Mouse (Mus musculus) limb, embryonic 15.5 days (tissue): ENCODE measurements around the gene Slf2. TPM values are rescaled to one million over a fixed set of nuclear protein-coding genes. Genes with fewer than 3 reads are reported as not detected.

Source experiments
- ATAC-seq: fragments of 200-750 bp; cut with Nextera tagmentation; 2 replicates; pipeline ENCODE4 v1.8.0; 2017; ENCODE audit warnings: low read depth, moderate TSS enrichment; ENCODE audit not compliant: insufficient number of reproducible peaks, low FRiP score, low TSS enrichment
- H3K27ac ChIP-seq: fragments of 300-500 bp; sonication (generic); 2 replicates; pipeline ENCODE4 v1.5.1; 2015; ENCODE audit warnings: moderate library complexity, mild to moderate bottlenecking, inconsistent platforms
- H3K27me3 ChIP-seq: fragments of 300-500 bp; sonication (generic); 2 replicates; pipeline ENCODE4 v1.6.1; 2015; ENCODE audit warnings: inconsistent platforms
- H3K36me3 ChIP-seq: fragments of 300-500 bp; sonication (generic); 2 replicates; pipeline ENCODE4 v1.6.1; 2015; ENCODE audit warnings: inconsistent platforms
- H3K4me1 ChIP-seq: fragments of 300-500 bp; sonication (generic); 2 replicates; pipeline ENCODE4 v1.6.1; 2015; ENCODE audit warnings: inconsistent platforms
- H3K4me2 ChIP-seq: fragments of 300-500 bp; sonication (generic); 2 replicates; pipeline ENCODE4 v1.6.1; 2015; ENCODE audit warnings: mild to moderate bottlenecking, inconsistent platforms
- H3K4me3 ChIP-seq: fragments of 300-500 bp; sonication (generic); 2 replicates; pipeline ENCODE4 v1.5.1; 2015; ENCODE audit warnings: mild to moderate bottlenecking, inconsistent platforms
- H3K9ac ChIP-seq: fragments of 300-500 bp; sonication (generic); 2 replicates; pipeline ENCODE4 v1.6.1; 2015; ENCODE audit warnings: inconsistent platforms
- H3K9me3 ChIP-seq: fragments of 300-500 bp; sonication (generic); 2 replicates; pipeline ENCODE4 v1.6.1; 2016; ENCODE audit warnings: inconsistent platforms
- WGBS: fragments of 180-500 bp; shearing (Covaris S2); methylation state at CpG from one replicate; pipeline ENCODE4 v1.1.7; 2015; 5-methylcytosine and 5-hydroxymethylcytosine counted together
- polyA plus RNA-seq: library from polyadenylated mRNA; unstranded; fragments of >200 nt; fragmentation: Nextera tagmentation; extraction: Ambion mirVana; gene quantifications from 2 replicates; pipeline ENCODE4 v1.2.1, GENCODE M21; 2015

Slf2 gene
- polyA plus RNA-seq = 29.1 and 29.2 TPM in 2 replicates

DNA sequence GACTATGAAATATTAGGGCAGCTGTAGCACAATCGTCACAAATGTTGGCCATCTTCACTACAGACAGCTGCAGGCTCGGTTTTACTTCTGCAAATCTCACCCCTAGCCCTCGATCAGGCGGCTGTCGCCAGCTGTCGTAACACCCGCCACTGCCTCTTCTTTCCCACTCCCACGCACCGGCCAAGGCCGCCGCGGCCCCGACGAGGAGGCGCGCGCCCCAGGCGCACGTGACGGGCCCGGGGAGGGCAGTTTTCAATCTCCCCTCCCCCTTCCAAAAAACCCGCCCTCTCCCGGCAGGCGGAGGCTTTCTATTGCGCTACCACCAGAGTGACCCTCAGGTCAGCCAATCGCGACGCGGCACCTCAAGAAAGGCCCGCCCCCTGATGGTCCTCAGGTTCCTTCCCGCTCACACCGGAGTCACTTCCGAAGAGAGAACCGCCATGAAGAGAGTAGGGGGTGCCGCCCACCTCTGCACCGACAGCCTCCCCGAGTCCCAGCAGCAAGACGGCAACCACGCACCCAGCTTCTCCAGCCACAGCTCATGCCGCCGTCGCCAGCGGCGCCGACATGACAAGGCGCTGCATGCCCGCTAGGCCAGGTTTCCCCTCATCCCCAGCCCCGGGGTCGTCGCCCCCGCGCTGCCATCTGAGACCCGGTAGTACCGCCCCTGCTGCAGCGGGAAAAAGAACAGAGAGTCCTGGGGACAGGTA lies at the start of gene Slf2:
TSS of gene Slf2 (plus strand) at position 408 of the 710 bp plus-strand sequence.
- H3K4me1 ChIP-seq = peaks cover 26% of the 10 kb centered on the region
- ATAC-seq = peak; percentile 98
- H3K36me3 ChIP-seq = peaks cover 11% of the 10 kb centered on the region

DNA sequence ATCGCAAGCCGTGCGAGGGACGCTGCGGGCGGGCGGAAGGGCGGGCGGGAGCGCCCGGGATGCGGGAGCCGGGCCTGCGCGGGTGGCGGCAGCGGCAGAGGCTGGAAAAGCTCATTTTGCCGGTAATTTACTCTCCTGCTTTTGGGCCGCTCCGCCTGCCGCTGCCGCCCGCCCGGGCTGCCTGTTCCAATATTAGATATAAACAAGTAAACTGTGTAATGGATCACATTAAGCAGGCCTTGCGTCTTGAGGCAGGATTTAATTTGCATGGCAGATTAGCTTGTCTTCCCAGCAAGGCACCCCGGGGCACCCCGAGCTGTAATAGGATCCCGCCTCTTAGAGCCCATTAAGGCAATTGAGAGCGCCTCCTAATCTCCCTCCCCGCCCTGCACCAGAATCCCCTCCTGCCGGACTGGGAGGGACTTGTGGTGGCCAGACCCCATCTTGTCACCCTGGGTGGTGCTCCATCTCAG lies 48.4 kb upstream of the Slf2 start:
- peaks cover 5% of the 10 kb centered on the region; the same call in 1 of the 2 replicates for H3K4me1 ChIP-seq
- H3K9me3 ChIP-seq = no peaks in the 10 kb centered on the region
- no peak overlapping the region for H3K9ac ChIP-seq
- no peak for ATAC-seq
- no peak overlapping the region for H3K27ac ChIP-seq
- H3K4me3 ChIP-seq = peak overlapping the region; percentile 34
- H3K27me3 ChIP-seq = peaks cover 59% of the 10 kb centered on the region
- 2% methylated on average over 31 of the region's 31 CpGs for WGBS
- H3K36me3 ChIP-seq = no peaks in the 10 kb centered on the region
- H3K4me2 ChIP-seq = peak overlapping the region; percentile 52

More for the DNA sequence above, at the start of gene Slf2:
- peak within 1 kb of the TSS; percentile 76 for H3K9ac ChIP-seq
- peak within 1 kb of the TSS; percentile 63 for H3K4me2 ChIP-seq
- no peaks in the 10 kb centered on the region for H3K27me3 ChIP-seq
- H3K27ac ChIP-seq = peak within 1 kb of the TSS; percentile 84
- under 1% methylated on average over 52 of the region's 55 CpGs for WGBS
- H3K4me3 ChIP-seq = peak within 1 kb of the TSS; percentile 72
- no peaks in the 10 kb centered on the region for H3K9me3 ChIP-seq

DNA sequence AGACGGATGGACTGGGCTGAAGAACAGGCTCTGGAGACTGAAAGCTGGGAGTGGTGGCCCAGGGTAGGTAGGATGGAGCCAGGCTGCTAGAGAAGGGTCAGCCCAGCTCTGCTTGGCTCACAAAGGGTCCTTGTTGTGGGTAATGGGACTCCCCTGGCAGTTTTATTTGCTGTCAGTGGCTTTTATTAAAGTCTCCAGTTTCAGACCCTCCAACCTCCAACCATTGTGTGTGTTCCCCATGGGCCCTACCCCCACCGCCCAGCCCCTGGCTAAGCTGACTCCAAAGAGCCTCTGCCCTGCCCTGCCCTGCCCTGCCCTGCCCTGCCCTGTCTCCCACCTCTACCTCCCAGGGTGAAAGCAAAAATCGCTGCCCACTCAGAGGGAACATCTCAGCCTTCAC lies 46.6 kb upstream of the Slf2 start:
- Histone ChIP-seq H3K27me3 (peaks cover 69% of the 10 kb centered on the region), H3K9ac (no peak overlapping the region), H3K4me2 (no peak overlapping the region), H3K36me3 (no peaks in the 10 kb centered on the region), H3K27ac (no peak overlapping the region), H3K4me3 (no peak overlapping the region), H3K9me3 (no peaks in the 10 kb centered on the region), H3K4me1 (peaks cover 5% of the 10 kb centered on the region; the same call in 1 of the 2 replicates)
- 30% methylated on average over 3 of the region's 3 CpGs for WGBS
- no peak for ATAC-seq

DNA sequence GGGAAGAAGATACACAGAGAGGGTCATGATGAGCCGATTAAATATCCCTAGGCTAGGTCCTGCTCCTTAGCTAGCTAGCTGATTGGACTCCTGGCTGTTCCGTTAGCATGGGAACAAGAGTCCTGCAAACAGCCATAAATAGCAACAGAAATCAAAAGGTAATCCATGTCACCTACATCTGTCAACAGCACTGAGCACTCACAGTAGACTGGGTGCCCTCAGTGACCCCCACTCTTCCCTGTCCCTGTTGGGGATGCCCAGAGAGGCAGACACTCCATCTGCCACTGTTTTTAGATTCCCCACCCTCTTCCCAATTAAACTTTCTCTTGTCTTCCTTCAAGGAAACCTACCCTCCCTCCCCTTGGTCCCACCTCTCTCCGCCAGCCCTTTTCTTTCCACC lies 44.5 kb upstream of the Slf2 start:
- Histone ChIP-seq H3K4me3 (no peak overlapping the region), H3K4me1 (peaks cover 5% of the 10 kb centered on the region; the same call in 1 of the 2 replicates), H3K27ac (no peak overlapping the region), H3K9ac (no peak overlapping the region), H3K36me3 (no peaks in the 10 kb centered on the region), H3K27me3 (peaks cover 67% of the 10 kb centered on the region), H3K4me2 (no peak overlapping the region), H3K9me3 (no peaks in the 10 kb centered on the region)
- 26% methylated on average over 3 of the region's 3 CpGs for WGBS
- no peak for ATAC-seq

DNA sequence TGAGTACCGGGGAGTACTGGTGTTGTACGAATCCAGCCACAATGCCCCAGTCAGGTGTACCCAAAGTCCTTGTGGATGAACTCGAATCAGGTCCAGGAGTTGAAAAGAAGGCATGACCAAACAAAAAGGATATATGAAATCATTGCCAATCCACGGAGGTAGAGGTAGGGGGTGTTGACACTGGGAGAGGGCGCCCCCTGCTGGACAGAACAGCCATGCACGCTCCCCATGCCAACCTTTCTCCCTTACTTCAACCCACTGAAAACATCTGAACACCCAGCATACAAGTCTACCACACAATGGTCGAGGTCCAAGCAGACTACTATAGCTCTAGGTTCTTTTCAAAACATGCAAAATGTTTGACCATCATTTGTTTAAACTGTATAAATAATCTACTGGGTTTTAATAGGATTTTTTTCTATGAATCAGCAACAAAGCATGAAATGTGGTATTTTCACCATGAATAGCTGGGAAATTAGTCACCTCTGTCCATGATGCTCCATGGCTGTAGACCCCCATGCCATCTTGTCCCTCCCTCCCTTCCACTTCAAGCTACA lies 43.2 kb upstream of the Slf2 start:
- peaks cover 66% of the 10 kb centered on the region for H3K27me3 ChIP-seq
- no peak for ATAC-seq
- peaks cover 2% of the 10 kb centered on the region; the same call in 1 of the 2 replicates for H3K4me1 ChIP-seq
- H3K9me3 ChIP-seq = no peaks in the 10 kb centered on the region
- WGBS = 25% methylated on average over 7 of the region's 7 CpGs
- no peak overlapping the region for H3K9ac ChIP-seq
- H3K4me3 ChIP-seq = no peak overlapping the region
- no peak overlapping the region for H3K4me2 ChIP-seq
- H3K36me3 ChIP-seq = no peaks in the 10 kb centered on the region
- no peak overlapping the region for H3K27ac ChIP-seq

DNA sequence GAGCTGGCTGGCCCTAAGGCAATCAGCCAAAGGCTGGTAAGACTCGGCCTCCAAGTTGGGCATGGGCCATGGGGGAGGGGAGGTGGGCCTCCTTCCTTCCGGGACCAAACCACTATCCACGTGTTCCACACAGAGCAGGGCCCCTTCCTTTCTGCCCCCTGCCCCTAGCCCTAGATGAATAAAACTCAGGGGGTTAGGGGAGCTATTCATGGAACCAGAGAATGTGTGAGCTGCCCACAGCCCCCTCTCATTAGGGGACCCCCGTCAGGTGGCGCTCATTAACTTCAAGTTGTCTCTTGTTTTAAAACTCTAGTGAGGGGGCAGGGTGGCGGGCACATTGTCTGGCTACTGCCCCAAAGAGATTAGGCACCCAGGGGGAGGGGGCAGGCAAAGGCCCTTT lies 41.4 kb upstream of the Slf2 start:
- no peak overlapping the region for H3K9ac ChIP-seq
- 20% methylated on average over 6 of the region's 6 CpGs for WGBS
- H3K27me3 ChIP-seq = peaks cover 68% of the 10 kb centered on the region
- H3K27ac ChIP-seq = no peak overlapping the region
- no peaks in the 10 kb centered on the region for H3K9me3 ChIP-seq
- H3K4me3 ChIP-seq = no peak overlapping the region
- H3K36me3 ChIP-seq = no peaks in the 10 kb centered on the region
- no peak for ATAC-seq
- peaks cover 11% of the 10 kb centered on the region for H3K4me1 ChIP-seq
- H3K4me2 ChIP-seq = no peak overlapping the region

DNA sequence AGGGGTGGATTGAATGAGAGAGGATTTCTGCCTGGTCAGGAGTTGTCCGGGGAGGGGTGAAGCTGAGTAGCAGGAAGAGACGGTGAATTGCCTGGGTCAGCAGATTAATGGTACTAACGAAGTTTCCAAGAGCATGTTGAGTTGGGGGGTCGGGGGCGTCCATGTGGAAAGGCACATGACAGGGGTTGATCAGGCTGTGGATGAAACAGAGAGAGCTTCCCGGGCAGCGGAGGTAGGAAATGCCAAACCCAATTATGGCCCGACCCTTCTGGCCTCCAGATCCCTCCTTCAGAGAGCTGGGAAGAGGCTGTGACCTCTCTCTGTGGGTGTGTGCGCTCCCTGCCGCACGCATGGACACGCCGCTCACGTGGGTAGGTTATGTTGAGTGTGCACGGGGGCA lies 39.5 kb upstream of the Slf2 start:
- Histone ChIP-seq H3K27me3 (peaks cover 71% of the 10 kb centered on the region), H3K36me3 (no peaks in the 10 kb centered on the region), H3K4me3 (no peak overlapping the region), H3K9ac (no peak overlapping the region), H3K4me2 (no peak overlapping the region), H3K27ac (no peak overlapping the region), H3K9me3 (no peaks in the 10 kb centered on the region), H3K4me1 (peaks cover 11% of the 10 kb centered on the region)
- no peak for ATAC-seq
- 56% methylated on average over 15 of the region's 15 CpGs for WGBS

DNA sequence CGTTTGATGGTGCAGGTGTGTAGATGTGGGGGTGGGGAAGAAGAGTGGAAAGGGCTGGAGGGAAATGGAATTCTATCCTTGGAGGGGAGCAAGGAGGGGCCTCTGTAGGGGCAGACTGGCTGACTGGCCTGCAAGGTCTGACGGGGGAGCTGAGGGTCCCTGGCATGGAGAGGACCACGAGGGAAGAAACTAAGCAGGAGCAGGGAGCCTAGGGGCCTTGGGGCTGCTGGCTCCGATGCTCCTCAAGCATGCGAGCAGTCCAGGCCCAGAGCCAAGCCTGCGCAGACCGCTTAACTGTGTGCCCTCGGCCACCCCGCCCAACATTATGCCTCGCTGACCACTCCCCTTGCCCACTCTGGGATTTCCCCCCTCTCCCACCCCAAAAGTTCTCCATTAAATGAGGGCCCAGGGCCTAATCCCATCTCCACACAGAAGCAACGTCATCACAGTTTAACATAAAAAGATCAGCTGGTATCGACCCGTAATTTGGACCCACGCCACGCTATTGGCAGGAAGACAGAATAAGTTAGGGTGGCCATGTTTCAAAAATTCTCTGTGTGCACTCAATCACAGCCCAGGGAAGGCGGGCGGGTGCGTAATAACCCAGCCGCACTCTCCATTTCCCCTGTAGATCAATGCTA lies 37.6 kb upstream of the Slf2 start:
- Histone ChIP-seq H3K4me2 (peak overlapping the region; percentile 10), H3K36me3 (no peaks in the 10 kb centered on the region), H3K9ac (no peak overlapping the region), H3K27me3 (peaks cover 63% of the 10 kb centered on the region), H3K4me1 (peaks cover 11% of the 10 kb centered on the region), H3K9me3 (no peaks in the 10 kb centered on the region), H3K4me3 (no peak overlapping the region), H3K27ac (no peak overlapping the region)
- WGBS = 27% methylated on average over 19 of the region's 19 CpGs
- 0 out of 2 replicates have a peak, but pooled peaks have one; percentile 28 for ATAC-seq

DNA sequence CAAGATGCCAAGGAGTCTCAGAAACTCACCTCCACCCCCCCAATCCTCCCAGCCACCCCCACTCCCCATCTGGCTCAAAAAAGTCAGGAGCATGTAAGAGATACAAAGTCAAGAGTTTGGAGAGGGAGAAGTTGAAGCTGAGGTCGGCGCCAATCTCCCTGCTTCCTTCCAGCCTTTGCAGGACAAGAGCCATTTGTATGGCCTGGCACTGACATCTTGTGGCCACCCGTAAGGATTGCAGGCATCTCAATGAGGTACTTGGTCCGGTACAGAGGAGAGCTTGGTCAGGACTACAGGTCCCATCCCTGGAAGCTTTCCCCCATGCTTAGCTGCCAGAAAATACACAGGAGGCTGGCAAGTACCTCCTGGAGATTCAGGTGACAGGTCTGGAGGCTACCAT lies 35.7 kb upstream of the Slf2 start:
- Histone ChIP-seq H3K27ac (no peak overlapping the region), H3K27me3 (peaks cover 53% of the 10 kb centered on the region), H3K4me1 (peaks cover 20% of the 10 kb centered on the region), H3K4me2 (no peak overlapping the region), H3K36me3 (no peaks in the 10 kb centered on the region), H3K9me3 (no peaks in the 10 kb centered on the region), H3K9ac (no peak overlapping the region), H3K4me3 (no peak overlapping the region)
- ATAC-seq = no peak
- 2% methylated on average over 4 of the region's 4 CpGs for WGBS

DNA sequence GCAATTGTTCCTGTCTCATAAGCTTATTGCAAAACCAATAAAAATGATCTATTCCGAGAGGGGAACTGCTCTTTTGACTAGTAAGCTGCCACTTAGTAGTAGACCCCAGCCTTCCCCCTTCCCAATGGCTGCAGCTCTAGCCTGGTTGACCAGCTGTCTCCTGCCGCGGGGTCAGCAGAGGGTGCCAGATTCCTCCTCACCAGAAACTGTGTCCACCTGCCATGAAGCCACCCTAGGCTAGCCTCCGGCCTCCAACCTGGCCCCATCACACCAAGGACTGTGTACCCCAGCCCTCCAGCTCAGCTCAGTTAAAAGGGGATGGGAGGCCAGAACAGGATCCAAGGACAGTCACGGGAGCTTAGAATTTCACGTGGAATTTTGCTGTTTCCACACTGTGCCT lies 34.5 kb upstream of the Slf2 start:
- WGBS = 56% methylated on average over 6 of the region's 6 CpGs

DNA sequence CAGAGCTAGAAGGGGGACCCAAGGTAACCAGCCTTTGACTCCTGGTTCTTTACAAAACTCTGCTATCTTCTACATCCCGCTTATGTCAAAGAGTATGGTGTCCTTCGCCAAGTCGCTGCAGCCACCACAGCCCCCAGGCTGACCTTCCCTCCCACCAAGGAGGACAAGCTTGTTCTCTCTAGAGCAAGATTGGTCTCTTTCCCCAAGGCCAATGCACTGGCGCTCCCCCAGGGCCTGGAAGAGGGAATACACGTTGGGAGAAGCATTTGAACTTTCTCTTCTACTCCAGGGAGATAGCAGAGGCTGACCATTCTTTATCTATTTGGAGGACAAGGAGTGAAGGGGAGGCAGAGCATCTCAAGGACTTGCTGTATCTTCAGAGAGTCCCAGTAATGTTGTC lies 33.4 kb upstream of the Slf2 start:
- Histone ChIP-seq H3K27ac (no peak overlapping the region), H3K27me3 (peaks cover 36% of the 10 kb centered on the region), H3K9me3 (no peaks in the 10 kb centered on the region), H3K4me3 (no peak overlapping the region), H3K4me1 (peaks cover 26% of the 10 kb centered on the region), H3K36me3 (no peaks in the 10 kb centered on the region), H3K9ac (no peak overlapping the region), H3K4me2 (no peak overlapping the region)
- no peak for ATAC-seq
- 72% methylated on average over 5 of the region's 5 CpGs for WGBS

More for the DNA sequence above, 34.5 kb upstream of the Slf2 start:
- Histone ChIP-seq H3K27me3 (peaks cover 46% of the 10 kb centered on the region), H3K36me3 (no peaks in the 10 kb centered on the region), H3K9me3 (no peaks in the 10 kb centered on the region), H3K4me3 (no peak overlapping the region), H3K9ac (no peak overlapping the region), H3K4me1 (peaks cover 26% of the 10 kb centered on the region), H3K4me2 (no peak overlapping the region), H3K27ac (no peak overlapping the region)
- ATAC-seq = no peak

DNA sequence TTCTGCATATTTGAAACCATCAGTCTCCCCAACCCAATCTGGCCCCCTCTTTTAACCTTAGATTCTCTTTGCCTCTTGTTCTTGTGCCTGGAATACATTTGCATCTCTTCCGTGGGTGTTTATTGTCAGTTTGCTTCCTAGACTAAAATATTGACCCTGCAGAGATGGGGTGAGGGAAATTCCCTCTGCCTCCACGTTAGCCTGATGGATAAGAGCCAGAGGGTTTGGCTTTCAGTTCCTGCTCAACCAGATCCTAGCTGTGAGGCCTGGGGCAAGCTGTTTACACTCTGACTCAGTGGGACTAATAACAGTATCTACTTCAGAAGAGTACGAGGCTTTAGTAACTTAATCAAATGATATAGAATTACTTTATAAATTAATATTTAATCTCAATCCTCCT lies 32.3 kb upstream of the Slf2 start:
- no peak for ATAC-seq
- WGBS = 27% methylated on average over 3 of the region's 3 CpGs
- H3K27me3 ChIP-seq = peaks cover 28% of the 10 kb centered on the region
- H3K4me2 ChIP-seq = no peak overlapping the region
- no peak overlapping the region for H3K27ac ChIP-seq
- H3K9me3 ChIP-seq = no peaks in the 10 kb centered on the region
- no peaks in the 10 kb centered on the region for H3K36me3 ChIP-seq
- peaks cover 19% of the 10 kb centered on the region for H3K4me1 ChIP-seq
- no peak overlapping the region for H3K4me3 ChIP-seq
- no peak overlapping the region for H3K9ac ChIP-seq
